Mouse (Mus musculus) splenic B cell, adult 2 months (primary cell): ENCODE data around the gene Gm6588.
"Not testable (repeated sequence)": the region's sequence is repeated elsewhere in the genome, so short reads cannot be mapped to it uniquely, and the experiment has no call there.

ENCODE experiments used
- DNase-seq: peaks from one replicate; pipeline ENCODE4 v3.0.0-alpha.2; 2011; ENCODE audit warnings: low read depth, low spot score
- H3K27me3 ChIP-seq: 2 replicates; pipeline ENCODE4 v1.6.1; 2012; ENCODE audit warnings: mild to moderate bottlenecking, low read length, moderate library complexity, mixed read lengths; ENCODE audit not compliant: control insufficient read depth, poor library complexity, insufficient read depth, severe bottlenecking
- H3K36me3 ChIP-seq: 2 replicates; pipeline ENCODE4 v1.6.1; 2012; ENCODE audit warnings: mild to moderate bottlenecking, low read length, moderate library complexity, mixed read lengths; ENCODE audit not compliant: control insufficient read depth, poor library complexity, insufficient read depth, severe bottlenecking

Gene Gm6588

DNA sequence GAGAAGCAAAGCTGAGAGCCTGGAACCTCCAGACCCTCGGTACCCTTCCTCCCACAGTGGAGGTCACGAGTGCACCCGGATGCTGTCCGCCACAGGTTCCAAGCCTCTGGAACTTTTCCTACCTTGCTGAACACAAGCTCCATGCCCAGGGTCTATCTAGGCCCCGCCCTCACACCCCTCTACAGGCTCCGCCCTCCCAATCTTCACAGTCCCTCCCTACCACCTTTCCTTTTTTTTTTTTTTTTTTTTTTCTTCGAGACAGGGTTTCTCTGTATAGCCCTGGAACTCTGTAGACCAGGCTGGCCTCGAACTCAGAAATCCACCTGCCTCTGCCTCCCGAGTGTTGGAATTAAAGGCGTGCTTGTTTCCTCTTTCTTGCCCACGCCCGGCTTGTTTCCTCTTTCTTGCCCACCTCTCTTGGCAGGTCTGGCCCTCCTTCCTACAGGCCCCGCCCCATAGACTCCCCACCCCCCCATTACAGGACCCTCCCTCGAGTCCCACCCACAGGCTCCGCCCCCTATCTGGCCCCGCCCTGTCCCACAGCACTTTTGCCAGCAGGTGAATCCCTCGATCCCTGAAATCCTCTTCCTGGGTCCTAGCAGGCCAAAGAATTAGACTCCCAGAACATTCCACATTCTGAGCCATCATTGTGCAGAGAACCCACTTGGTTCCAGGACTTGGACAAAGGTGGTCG lies at the start of gene Gm6588:
TSS of gene Gm6588 (plus strand) at position 680 of the 694 bp plus-strand sequence.
- DNase-seq, result no peak
- Histone ChIP-seq H3K36me3 (no peaks in the 10 kb centered on the region), H3K27me3 (no peaks in the 10 kb centered on the region)

DNA sequence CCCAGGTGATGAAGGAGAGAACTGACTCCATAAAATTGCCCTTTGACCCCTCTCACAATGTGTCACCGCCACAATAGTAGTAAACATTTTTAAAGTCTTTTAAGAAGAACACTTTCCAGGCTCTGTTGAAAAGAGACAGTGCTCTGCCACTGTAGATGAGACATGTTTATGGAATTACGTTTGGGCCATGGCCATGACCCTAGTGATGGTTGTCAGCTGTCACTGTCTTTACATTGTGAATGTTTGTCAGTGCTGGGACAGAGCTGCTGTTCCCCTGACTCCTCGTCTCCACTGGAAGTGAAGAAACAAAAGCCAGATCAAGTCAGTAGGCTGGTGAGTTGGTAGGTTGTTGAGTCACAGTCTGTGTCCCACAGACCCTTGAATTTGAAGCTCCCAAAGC lies 46.8 kb upstream of the Gm6588 start:
- DNase-seq, result no peak
- no peaks in the 10 kb centered on the region for H3K36me3 ChIP-seq
- H3K27me3 ChIP-seq, result no peaks in the 10 kb centered on the region

DNA sequence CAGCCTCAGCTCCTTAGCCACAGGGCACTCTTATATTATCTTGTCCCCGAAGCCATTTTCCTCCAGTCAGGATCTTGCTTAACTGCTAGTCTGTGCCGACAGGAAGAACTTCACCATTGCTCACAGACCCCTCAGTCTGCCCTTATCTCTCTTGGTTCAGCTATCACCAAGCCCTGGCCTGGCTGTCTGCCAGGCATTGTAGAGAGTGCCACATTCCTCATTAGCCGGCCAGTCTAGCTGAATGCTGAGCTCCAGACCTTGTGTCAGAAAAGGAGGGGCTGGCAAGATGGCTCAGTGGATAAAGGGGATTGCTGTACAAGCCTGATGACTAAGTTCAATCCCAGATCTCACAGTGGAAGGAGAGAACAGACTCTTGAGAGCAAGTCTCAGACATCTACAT lies 43.2 kb upstream of the Gm6588 start:
- no peaks in the 10 kb centered on the region for H3K27me3 ChIP-seq

GRCm38 (mm10) chr5:112409274-112409673 lies 40.0 kb upstream of the Gm6588 start:
- Histone ChIP-seq H3K27me3 (peaks cover 2% of the 10 kb centered on the region; the same call in 1 of the 2 replicates), H3K36me3 (no peaks in the 10 kb centered on the region)
- DNase-seq, result no peak

More for the DNA sequence above, 43.2 kb upstream of the Gm6588 start:
- no peaks in the 10 kb centered on the region for H3K36me3 ChIP-seq
- DNase-seq, result no peak

GRCm38 (mm10) chr5:112411072-112411471 lies 38.2 kb upstream of the Gm6588 start:
- Histone ChIP-seq H3K27me3 (peaks cover 2% of the 10 kb centered on the region; the same call in 1 of the 2 replicates), H3K36me3 (no peaks in the 10 kb centered on the region)
- DNase-seq, result no peak

- Histone ChIP-seq H3K27me3 (peaks cover 2% of the 10 kb centered on the region; the same call in 1 of the 2 replicates), H3K36me3 (no peaks in the 10 kb centered on the region)
- DNase-seq, result no peak
Observed at GRCm38 (mm10) chr5:112411514-112412335, 37.5 kb upstream of the Gm6588 start.

DNA sequence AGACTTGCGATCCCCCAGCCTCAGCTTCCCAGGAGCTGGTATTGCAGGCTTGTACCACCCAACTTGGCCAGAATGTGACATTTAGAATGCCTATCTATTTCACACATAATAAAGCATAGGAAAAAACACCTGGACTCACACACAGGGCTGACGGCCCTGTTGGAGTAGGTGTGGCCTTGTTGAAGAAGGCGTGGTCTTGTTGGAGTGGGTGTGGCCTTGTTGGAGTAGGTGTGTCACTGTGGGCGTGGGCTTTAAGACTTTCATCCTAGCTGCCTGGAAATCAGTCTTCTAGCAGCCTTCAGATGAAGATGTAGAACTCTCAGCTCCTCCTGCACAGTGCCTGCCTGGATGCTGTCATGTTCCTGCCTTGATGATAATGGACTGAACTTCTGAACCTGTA lies 36.4 kb upstream of the Gm6588 start:
- H3K27me3 ChIP-seq, DNase-seq, H3K36me3 ChIP-seq: not testable (repeated sequence)

DNA sequence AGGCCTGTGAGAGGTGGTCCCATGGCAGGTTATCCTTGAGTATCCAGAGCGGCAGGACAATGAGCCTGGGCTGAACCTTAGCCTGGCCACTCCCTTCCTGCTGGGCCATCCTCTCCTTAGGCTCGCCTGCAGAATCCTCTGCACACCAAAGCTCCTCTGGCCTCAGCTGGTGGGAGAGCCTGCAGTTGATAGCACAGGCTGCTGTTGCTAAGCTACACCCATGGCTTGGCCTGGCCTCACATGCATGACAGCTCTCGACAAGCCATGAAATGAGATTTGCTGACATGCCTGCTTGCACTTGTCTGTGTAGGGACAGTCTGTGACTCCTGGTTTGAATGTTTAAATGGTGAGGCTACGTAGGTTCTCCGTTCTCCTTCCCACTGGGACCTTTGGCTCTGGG lies 32.6 kb upstream of the Gm6588 start:
- H3K27me3 ChIP-seq, result peaks cover 2% of the 10 kb centered on the region; the same call in 1 of the 2 replicates
- DNase-seq, result no peak
- H3K36me3 ChIP-seq, result no peaks in the 10 kb centered on the region

GRCm38 (mm10) chr5:112418023-112418422 lies 31.2 kb upstream of the Gm6588 start:
- no peaks in the 10 kb centered on the region for H3K27me3 ChIP-seq
- H3K36me3 ChIP-seq, result no peaks in the 10 kb centered on the region
- no peak for DNase-seq

DNA sequence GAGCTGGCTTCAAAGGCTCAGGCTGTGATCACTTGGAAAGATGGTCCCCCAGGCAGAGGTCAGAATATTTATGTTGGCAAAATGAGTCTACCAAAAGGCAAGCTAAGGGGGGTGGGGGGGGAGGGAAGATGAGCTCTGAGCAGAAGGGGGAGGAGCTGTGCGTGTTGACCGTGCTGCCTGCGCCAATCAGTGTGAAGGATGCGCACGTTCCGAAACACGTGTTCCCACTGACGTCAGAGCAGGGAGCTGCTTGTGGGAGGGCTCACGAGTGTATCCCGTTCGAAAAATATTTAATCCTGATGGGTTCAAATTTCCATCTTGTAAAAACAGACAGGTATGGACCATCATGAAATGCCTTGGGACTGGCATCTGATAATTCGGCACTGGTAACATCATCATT lies 29.7 kb upstream of the Gm6588 start:
- no peaks in the 10 kb centered on the region for H3K27me3 ChIP-seq
- DNase-seq, result no peak
- H3K36me3 ChIP-seq, result no peaks in the 10 kb centered on the region

- peak; percentile 25 for DNase-seq
- Histone ChIP-seq H3K27me3 (no peaks in the 10 kb centered on the region), H3K36me3 (no peaks in the 10 kb centered on the region)
Observed at GRCm38 (mm10) chr5:112426635-112427034, 22.6 kb upstream of the Gm6588 start.

DNA sequence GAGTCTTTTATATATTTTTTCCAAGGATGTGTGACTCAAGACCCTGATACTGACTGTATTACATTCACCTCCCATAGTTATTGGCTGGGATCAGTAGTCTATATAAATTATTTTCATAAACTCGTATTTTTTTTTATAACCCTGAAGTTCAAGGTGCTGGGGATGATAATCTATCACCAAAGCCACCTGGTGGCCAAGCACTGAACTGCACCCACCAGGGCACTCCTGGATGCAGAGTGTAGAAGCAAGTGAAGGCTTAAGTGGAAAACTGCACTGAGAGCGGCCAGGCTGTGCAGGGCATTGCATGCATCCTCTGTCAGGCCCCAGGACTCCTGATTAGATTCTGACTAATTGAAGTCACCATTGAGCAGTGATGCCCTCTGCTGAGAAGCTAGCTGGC lies 21.9 kb upstream of the Gm6588 start:
- Histone ChIP-seq H3K27me3 (no peaks in the 10 kb centered on the region), H3K36me3 (no peaks in the 10 kb centered on the region)
- DNase-seq, result peak; percentile 69

- H3K36me3 ChIP-seq, result no peaks in the 10 kb centered on the region
- peak; percentile 66 for DNase-seq
- no peaks in the 10 kb centered on the region for H3K27me3 ChIP-seq
Observed at GRCm38 (mm10) chr5:112428944-112429343, 20.3 kb upstream of the Gm6588 start.

DNA sequence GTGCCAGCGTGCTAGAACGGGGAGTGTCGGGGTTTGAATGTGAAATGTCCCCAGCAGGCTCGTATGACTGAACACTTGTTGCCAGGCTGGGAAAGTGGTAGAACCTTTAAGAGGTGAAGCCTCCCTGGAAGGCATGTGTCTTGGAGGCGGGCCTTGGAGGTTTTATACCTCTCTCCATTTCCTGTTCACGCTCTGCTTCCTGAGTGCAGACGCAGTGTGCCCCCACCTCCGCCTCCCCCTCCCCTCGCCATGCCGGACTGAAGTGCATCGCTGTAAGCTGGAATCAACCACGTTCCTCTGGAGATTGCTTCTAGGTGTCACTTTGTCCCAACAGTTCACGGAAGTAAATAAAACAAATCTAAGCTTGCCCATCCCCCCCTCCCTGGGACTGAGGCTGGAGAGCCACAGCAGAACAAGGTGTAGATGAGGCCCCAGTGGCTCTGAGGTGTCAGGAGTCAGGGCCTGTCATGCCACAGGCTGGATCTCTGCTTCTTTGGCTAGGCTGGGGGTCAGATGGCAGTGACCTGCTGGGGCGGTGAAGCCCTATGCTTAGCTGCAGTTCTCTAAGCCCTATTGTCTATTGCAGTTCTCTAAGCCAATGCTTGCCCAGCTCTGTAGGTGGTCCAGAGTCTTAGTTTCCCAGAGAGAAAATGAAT lies 18.0 kb upstream of the Gm6588 start:
- no peaks in the 10 kb centered on the region for H3K27me3 ChIP-seq
- no peaks in the 10 kb centered on the region for H3K36me3 ChIP-seq
- DNase-seq, result no peak

DNA sequence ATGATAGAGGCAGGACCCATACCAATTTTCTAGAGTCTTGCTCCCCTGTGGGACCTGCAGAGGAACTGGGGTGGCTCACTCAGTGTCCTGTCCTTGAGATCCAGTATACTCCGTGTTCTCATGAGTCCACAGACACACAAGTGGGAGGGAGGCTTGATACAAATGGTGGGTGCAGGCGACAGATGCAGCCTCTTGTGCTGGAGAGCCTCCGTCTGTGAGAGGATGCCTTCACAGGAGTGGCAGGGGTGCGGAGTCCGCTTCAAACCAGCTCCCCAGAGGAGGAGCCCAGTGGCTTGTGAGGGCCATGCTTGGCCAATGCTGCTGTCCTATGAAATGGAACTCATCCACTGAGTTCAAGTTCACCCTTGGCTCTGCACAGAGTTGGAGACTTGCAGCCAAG lies 17.2 kb upstream of the Gm6588 start:
- Histone ChIP-seq H3K36me3 (no peaks in the 10 kb centered on the region), H3K27me3 (no peaks in the 10 kb centered on the region)
- no peak for DNase-seq
